Mouse (Mus musculus): ENCODE results near the gene Tex9. TPM values are rescaled to one million over a fixed set of nuclear protein-coding genes. Genes with fewer than 3 reads are reported as not detected.

Gene Tex9
- 10.1 TPM for polyA plus RNA-seq (2014; fragmentation: Illumina TruSeq; extraction: RNeasy Lipid Tissue Mini Kit (QIAGEN cat#74804); ENCODE audit: low replicate concordance)

GRCm38 (mm10) chr9:72492194-72492565 is at the start of gene Tex9:
Tex9 (minus strand) TSS chr9:72492212.

GRCm38 (mm10) chr9:72531996-72532380 is 40.0 kb upstream of the Tex9 start, which contains the start of gene Rfx7:
Rfx7 (plus strand) TSS chr9:72532240.

GRCm38 (mm10) chr9:72437822-72438701 is 54.0 kb downstream of the Tex9 start, which contains the start of gene Mns1:
Mns1 (plus strand) TSS chr9:72438011.

Other genes starting within 250 kb of the Tex9 start
- 64.2 TPM for gene Zfp280d, start 217.4 kb downstream of the Tex9 start, polyA plus RNA-seq (2014; fragmentation: Illumina TruSeq; extraction: RNeasy Lipid Tissue Mini Kit (QIAGEN cat#74804); ENCODE audit: low replicate concordance)
- 1.6 TPM for gene Mns1, start 54.2 kb downstream of the Tex9 start, polyA plus RNA-seq (2014; fragmentation: Illumina TruSeq; extraction: RNeasy Lipid Tissue Mini Kit (QIAGEN cat#74804); ENCODE audit: low replicate concordance)
- 41.2 TPM for gene Rfx7, start 40.0 kb upstream of the Tex9 start, polyA plus RNA-seq (2014; fragmentation: Illumina TruSeq; extraction: RNeasy Lipid Tissue Mini Kit (QIAGEN cat#74804); ENCODE audit: low replicate concordance)
- 141 TPM for gene Nedd4, start 170.1 kb upstream of the Tex9 start, polyA plus RNA-seq (2014; fragmentation: Illumina TruSeq; extraction: RNeasy Lipid Tissue Mini Kit (QIAGEN cat#74804); ENCODE audit: low replicate concordance)